Mouse (Mus musculus): ENCODE results near the gene Tbx1.

- TF ChIP-seq CTCF (IDR thresholded peaks at IDR 0.05; ENCODE audit: borderline replicate concordance, insufficient read depth, low read length) = no peak
- TF ChIP-seq POLR2A (IDR thresholded peaks at IDR 0.05; ENCODE audit: low read depth, low read length) = peak; percentile 62; the same call in 1 of the 2 replicates
Observed at GRCm38 (mm10) chr16:18628206-18628947, 37.9 kb upstream of the Tbx1 start.

Data from embryonic fibroblast, embryonic 13.5 days (primary cell).